Mouse (Mus musculus) brain, embryonic 14.5 days (tissue): Measurements from ENCODE around the gene Mdga2.

Experiments
- CTCF ChIP-seq: fragments of 200-500 bp; IDR thresholded peaks from 2 replicates; pipeline ENCODE4 v1.5.1; 2012; ENCODE audit warnings: inconsistent platforms, mild to moderate bottlenecking, moderate library complexity, borderline replicate concordance; ENCODE audit not compliant: insufficient read depth, insufficient read length; ENCODE audit errors: extremely low read depth
- POLR2A ChIP-seq: fragments of 200-500 bp; IDR thresholded peaks from 2 replicates; pipeline ENCODE4 v1.6.1; 2012; ENCODE audit warnings: mild to moderate bottlenecking, inconsistent platforms, borderline replicate concordance; ENCODE audit not compliant: poor library complexity, insufficient read depth, insufficient read length, severe bottlenecking; ENCODE audit errors: extremely low read depth

- TF ChIP-seq CTCF (no peak), POLR2A (no peak)
These were observed 779.0 kb downstream of the Mdga2 start for GRCm38 (mm10) chr12:66443340-66443739.
